Mouse (Mus musculus) small intestine, adult 2 months (tissue): Measurements from ENCODE around the gene Magel2. TPM values are rescaled to one million over a fixed set of nuclear protein-coding genes. Genes with fewer than 3 reads are reported as not detected.

Experiments
- H3K27ac ChIP-seq: fragments of 200-500 bp; 2 replicates; pipeline ENCODE4 v1.5.1; 2012; ENCODE audit warnings: low read depth, low read length, control low read depth, inconsistent platforms; ENCODE audit not compliant: insufficient read depth
- H3K27me3 ChIP-seq: fragments of 200-500 bp; 2 replicates; pipeline ENCODE4 v1.6.1; 2012; ENCODE audit warnings: mild to moderate bottlenecking, moderate library complexity, low read length, inconsistent platforms; ENCODE audit not compliant: control insufficient read depth, insufficient read depth
- H3K36me3 ChIP-seq: fragments of 200-500 bp; 2 replicates; pipeline ENCODE4 v1.6.1; 2012; ENCODE audit warnings: mild to moderate bottlenecking, low read length, control low read depth, inconsistent platforms; ENCODE audit not compliant: control insufficient read depth, insufficient read depth
- H3K4me1 ChIP-seq: fragments of 200-500 bp; 2 replicates; pipeline ENCODE4 v1.6.1; 2012; ENCODE audit warnings: low read length, inconsistent platforms, mixed read lengths; ENCODE audit not compliant: control insufficient read depth, insufficient read depth, insufficient read length
- H3K4me3 ChIP-seq: fragments of 200-500 bp; 2 replicates; pipeline ENCODE4 v1.5.1; 2012; ENCODE audit warnings: low read depth, mild to moderate bottlenecking, control low read depth, inconsistent platforms, low read length, moderate library complexity
- CTCF ChIP-seq: fragments of 200-500 bp; IDR thresholded peaks from 2 replicates; pipeline ENCODE4 v1.5.1; 2012; ENCODE audit warnings: low read depth, mild to moderate bottlenecking, control low read depth, inconsistent platforms, low read length, moderate library complexity, mixed read lengths; ENCODE audit not compliant: insufficient replicate concordance, insufficient read length; ENCODE audit errors: extremely low read depth
- POLR2A ChIP-seq: fragments of 200-500 bp; IDR thresholded peaks from 2 replicates; pipeline ENCODE4 v1.6.1; 2012; ENCODE audit warnings: low read depth, mild to moderate bottlenecking, control low read depth, inconsistent platforms, low read length, moderate library complexity
- WGBS: fragments of 180-500 bp; shearing (Covaris S2); methylation state at CpG from one replicate; pipeline ENCODE4 v1.1.7; 2018; 5-methylcytosine and 5-hydroxymethylcytosine counted together
- polyA plus RNA-seq: library from polyadenylated mRNA; depleted of rRNA; stranded (reverse); fragments of >200 nt; gene quantifications from 2 replicates; pipeline ENCODE4 v1.2.3, GENCODE M21; 2012

The Magel2 gene
- polyA plus RNA-seq, 1 experiment = not detected

DNA sequence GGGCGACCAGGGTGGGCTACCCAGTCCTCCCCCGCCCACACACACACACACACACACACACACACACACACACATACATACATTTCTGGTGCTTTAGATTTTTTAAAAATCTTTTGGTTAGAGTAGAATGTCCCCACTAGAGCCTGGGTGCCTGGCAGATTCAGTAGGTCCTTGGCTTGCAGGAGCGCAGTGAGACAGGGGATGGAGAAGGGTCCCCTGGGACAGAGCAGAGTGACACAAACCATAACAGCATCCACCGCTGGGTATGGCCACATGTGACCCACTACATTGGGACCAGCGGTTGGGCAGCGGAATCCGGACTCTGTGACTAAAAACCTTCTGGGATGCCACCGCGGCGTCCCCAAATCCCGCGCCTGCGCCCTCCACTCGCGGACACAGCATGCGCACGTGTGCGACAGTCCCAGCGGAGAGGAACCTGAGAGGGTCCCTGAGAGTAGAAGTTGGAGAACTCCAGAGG, 29.8 kb downstream of the Magel2 start:
- TF ChIP-seq CTCF (no peak), POLR2A (no peak)
- no peaks in the 10 kb centered on the region for H3K36me3 ChIP-seq
- WGBS = 53% methylated on average over 19 of the region's 19 CpGs
- no peak overlapping the region for H3K4me3 ChIP-seq
- no peak overlapping the region for H3K27ac ChIP-seq
- no peaks in the 10 kb centered on the region for H3K4me1 ChIP-seq
- no peaks in the 10 kb centered on the region for H3K27me3 ChIP-seq

DNA sequence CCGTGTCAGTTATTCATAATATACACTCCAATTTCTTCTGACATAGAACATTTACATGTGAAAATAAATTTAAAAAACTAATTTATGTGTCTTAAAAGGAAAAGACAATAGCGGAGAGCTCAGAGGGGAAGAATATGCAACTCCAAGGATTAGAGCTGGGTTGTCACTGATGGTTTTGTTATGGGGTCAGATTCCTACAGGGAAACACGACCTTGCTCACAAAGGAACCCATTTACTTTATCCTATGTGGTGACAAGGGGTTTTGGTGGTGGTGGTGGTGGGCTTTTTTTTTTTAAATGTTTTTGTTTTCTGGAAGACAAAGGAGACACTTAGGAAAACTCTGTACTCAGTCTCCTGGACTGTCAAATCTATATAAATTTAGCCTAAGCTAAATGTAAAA, 31.0 kb downstream of the Magel2 start:
- H3K4me3 ChIP-seq = no peak overlapping the region
- TF ChIP-seq CTCF (no peak), POLR2A (no peak)
- no peaks in the 10 kb centered on the region for H3K36me3 ChIP-seq
- no peaks in the 10 kb centered on the region for H3K4me1 ChIP-seq
- H3K27ac ChIP-seq = no peak overlapping the region
- H3K27me3 ChIP-seq = no peaks in the 10 kb centered on the region
- WGBS = 57% methylated on average over 3 of the region's 3 CpGs

DNA sequence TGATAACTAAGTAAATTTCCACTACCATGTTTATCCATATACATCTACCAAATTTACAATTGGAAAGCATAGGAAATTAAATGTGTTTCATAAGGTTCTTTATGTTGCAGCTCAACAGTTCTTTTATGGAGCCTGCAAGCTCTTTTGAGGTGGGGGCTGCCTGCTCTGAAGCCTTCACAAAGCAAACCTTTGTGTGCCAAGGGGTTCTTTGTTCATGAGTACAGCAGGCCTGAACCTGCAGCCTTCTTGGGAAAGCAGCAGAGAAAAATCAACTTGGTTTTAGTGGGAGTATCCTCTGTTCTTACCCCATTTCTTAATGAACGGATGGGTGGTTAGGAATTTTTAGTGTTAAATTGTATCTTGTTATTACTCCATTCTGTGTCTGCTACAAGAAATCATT, 38.4 kb downstream of the Magel2 start:
- Histone ChIP-seq H3K4me3 (no peak overlapping the region), H3K27ac (no peak overlapping the region), H3K4me1 (no peaks in the 10 kb centered on the region; the same call in 1 of the 2 replicates), H3K36me3 (no peaks in the 10 kb centered on the region), H3K27me3 (no peaks in the 10 kb centered on the region)
- no peak for TF ChIP-seq CTCF
- no peak for TF ChIP-seq POLR2A
- WGBS = 60% methylated on average over 1 of the region's 1 CpGs

DNA sequence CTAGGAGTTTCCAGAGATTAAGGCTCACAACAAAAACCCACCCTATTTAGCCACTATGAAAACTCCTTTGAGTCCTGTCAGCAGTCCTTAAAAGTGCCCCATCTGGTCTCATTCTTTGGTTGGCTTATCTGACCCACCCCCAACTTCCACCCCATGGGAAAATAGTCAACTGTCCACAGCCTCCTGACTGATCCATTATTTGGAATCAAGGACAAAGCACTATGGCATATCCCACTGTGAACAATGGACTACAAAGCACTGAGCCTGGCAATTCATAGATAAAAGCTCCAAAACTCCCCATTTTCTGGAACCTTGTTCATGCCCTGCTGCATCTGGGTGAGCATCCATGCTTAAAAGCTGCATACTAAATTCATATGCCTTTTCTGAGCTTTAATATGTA, 39.4 kb downstream of the Magel2 start:
- Histone ChIP-seq H3K27ac (no peak overlapping the region), H3K4me3 (no peak overlapping the region), H3K4me1 (no peaks in the 10 kb centered on the region; the same call in 1 of the 2 replicates), H3K36me3 (no peaks in the 10 kb centered on the region), H3K27me3 (no peaks in the 10 kb centered on the region)
- no peak for TF ChIP-seq CTCF
- no peak for TF ChIP-seq POLR2A

DNA sequence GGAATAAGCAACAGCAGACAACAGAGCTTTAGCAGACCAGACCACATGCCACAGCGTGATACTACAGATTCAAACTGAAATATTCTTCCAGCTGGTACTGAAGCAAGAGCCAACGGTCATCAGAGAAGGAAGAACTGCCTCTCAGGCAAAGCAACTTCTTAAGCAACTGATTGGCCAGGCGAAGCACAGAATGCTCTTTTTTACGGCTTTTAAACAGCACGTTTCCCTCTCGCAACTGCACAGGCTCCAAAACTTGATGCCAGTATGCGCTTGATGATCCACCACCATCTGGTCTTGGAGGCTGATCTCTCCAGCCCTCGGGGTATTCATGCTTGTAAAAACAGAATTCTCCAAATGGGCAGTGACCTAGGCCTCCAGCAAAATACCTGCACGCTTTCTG, 41.5 kb downstream of the Magel2 start:
- TF ChIP-seq CTCF (no peak), POLR2A (no peak)
- Histone ChIP-seq H3K4me3 (no peak overlapping the region), H3K27ac (no peak overlapping the region), H3K27me3 (no peaks in the 10 kb centered on the region), H3K36me3 (no peaks in the 10 kb centered on the region), H3K4me1 (no peaks in the 10 kb centered on the region; the same call in 1 of the 2 replicates)
- WGBS = 83% methylated on average over 9 of the region's 9 CpGs

DNA sequence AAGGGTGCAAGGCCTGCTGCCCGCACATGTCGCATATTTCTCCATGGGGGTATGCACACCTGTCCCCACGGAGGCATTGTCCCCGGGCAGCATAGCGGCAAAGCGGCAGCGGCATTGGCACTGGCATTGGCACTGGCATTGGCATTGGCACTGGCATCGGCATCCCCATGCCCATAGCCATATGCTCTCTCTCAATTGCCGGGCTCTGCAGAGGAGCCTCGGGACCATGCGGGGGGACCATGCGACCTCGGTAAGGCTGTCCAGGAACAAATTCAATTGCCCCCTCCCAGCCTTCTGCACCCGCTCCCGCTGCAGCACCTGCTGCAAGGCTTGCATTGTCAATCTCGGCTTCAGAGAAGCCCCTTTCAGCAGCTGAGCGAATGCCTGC, 42.3 kb downstream of the Magel2 start:
- TF ChIP-seq CTCF (no peak), POLR2A (no peak)
- no peaks in the 10 kb centered on the region for H3K36me3 ChIP-seq
- WGBS = 69% methylated on average over 17 of the region's 17 CpGs
- H3K27me3 ChIP-seq = no peaks in the 10 kb centered on the region
- H3K4me1 ChIP-seq = no peaks in the 10 kb centered on the region; the same call in 1 of the 2 replicates
- peak overlapping the region; percentile 69 for H3K4me3 ChIP-seq
- no peak overlapping the region for H3K27ac ChIP-seq

DNA sequence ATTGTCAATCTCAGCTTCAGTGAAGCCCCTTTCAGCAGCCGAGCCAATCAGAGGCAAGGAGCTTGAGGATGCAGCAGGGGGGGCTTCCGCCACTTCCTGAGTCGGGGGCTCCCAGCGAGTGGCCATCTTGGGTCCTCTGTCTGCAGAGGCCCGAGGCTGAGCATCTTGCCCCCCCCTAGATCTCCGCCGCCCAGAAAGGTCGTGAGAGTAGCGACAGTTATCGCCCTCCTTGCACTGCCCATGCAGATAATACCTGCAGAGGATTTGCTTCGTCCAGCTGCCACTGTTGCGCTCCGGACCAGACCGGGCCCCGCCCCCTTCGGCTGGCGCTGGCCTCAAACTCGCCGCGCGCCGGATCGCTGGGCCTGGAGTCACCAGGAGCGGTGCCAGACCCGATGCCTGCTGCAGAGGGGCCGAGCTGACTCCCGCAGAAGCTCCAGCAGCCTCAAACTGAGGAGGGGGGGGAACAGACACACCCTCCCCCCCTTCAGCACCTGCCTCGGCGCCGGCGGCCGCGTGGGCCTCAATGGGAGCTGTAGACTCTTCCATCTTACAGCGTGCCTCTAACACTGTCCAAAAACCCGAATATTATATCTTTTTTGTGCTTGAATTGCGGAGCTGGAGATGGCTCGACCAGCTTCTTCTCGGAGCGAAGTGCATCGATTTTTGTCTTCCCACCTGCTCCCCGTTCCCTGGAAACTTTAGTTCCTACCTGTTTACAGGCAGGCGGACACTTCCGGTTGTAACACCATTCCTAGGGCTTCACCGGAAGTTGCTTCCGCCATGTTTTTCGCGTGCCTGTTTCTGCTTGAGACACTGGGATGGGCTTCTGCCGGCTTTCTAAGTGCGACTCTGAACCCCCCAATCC, 42.9 kb downstream of the Magel2 start, which contains the start of gene Mkrn3:
Gene Mkrn3 (minus strand): TSS at position 647 of the 868 bp plus-strand sequence.
- H3K27ac ChIP-seq = no peak within 1 kb of the TSS
- WGBS = 34% methylated on average over 49 of the region's 49 CpGs
- peak within 1 kb of the TSS; percentile 69 for H3K4me3 ChIP-seq
- H3K36me3 ChIP-seq = no peaks in the 10 kb centered on the region
- no peaks in the 10 kb centered on the region for H3K27me3 ChIP-seq
- no peaks in the 10 kb centered on the region; the same call in 1 of the 2 replicates for H3K4me1 ChIP-seq
- no peak; the same call in 1 of the 2 replicates for TF ChIP-seq POLR2A
- TF ChIP-seq CTCF = no peak
